17 mouse cellular contexts compared by ENCODE assay signal in the genomic region with DNA sequence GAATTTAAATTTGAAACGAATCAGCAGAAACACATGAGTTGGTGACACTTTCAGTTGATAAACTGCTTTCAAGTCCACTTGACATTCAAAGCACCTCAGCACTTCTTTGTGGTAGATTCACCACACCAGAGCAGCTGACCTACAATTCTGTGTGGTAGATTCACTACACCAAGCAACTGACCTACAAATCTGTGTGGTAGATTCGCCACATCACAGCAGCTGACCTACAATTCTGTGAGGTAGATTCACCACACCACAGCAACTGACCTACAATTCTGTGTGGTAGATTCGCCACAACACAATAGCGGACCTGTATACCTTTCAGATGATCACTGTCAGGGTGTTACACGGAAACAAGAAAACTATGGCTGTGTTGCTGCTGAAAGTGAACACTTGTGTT.
"Had no signal": no experiment of that assay in that cellular context is flagged by ENCODE, and none has a peak within 500 bp of the region (broad histone marks: within the 10 kb centered on the region; RNA-seq: fewer than 3 reads in every experiment).

No protein-coding gene starts in this region.

- H3K4me3 ChIP-seq: limb, embryonic 12.5 days; liver, embryonic 13.5 days; lung, embryonic 15.5 days; midbrain, embryonic 13.5 days; neural tube, embryonic 12.5 days had no signal

- H3K9me3 ChIP-seq: limb, embryonic 12.5 days; liver, embryonic 13.5 days; lung, embryonic 15.5 days; midbrain, embryonic 13.5 days; neural tube, embryonic 12.5 days had no signal

- H3K27ac ChIP-seq: kidney, postnatal 0 days; limb, embryonic 12.5 days; liver, embryonic 13.5 days; lung, embryonic 15.5 days; macrophage; midbrain, embryonic 13.5 days; neural tube, embryonic 12.5 days had no signal

- H3K36me3 ChIP-seq: limb, embryonic 12.5 days; liver, embryonic 13.5 days; lung, embryonic 15.5 days; midbrain, embryonic 13.5 days; neural tube, embryonic 12.5 days had no signal

- DNase-seq: kidney, adult 9 months; kidney, postnatal 36 days; layer of hippocampus, adult 9-11 months; layer of hippocampus, postnatal 36 days; liver; liver, embryonic 13.5 days; liver, postnatal 0 days; lung, postnatal 14 days; right cerebral cortex, postnatal 14 days; thymus, adult 2 months; thymus, postnatal 36 days had no signal

- ATAC-seq: liver, postnatal 0 days; midbrain, embryonic 13.5 days had no signal

- H3K4me1 ChIP-seq: limb, embryonic 12.5 days; liver, embryonic 13.5 days; lung, embryonic 15.5 days; midbrain, embryonic 13.5 days; neural tube, embryonic 12.5 days had no signal

- H3K9ac ChIP-seq: limb, embryonic 12.5 days; liver, embryonic 13.5 days; liver, postnatal 0 days; lung, embryonic 15.5 days; midbrain, embryonic 13.5 days; neural tube, embryonic 12.5 days had no signal
